Mouse (Mus musculus) CH12.LX (cell line): ENCODE measurements around the gene Igfbp2.
A peak's percentile ranks its signal among the peaks of the same experiment; 100 is the strongest.

ENCODE experiments used
- CTCF ChIP-seq, 2 experiments: IDR thresholded peaks in 1 of 2; conservative IDR thresholded peaks in 1 of 2; 2 replicates each; pipeline ENCODE4 v1.5.1; 2011 to 2012; ENCODE audit warnings: low read depth in 2 of 2, low read length in 2 of 2, improper control_type of control experiment in 1 of 2, inconsistent platforms in 1 of 2, mild to moderate bottlenecking in 1 of 2, moderate library complexity in 1 of 2
- ELF1 ChIP-seq: IDR thresholded peaks from 2 replicates; pipeline ENCODE4 v1.6.1; 2014; ENCODE audit warnings: low read depth, mild to moderate bottlenecking, inconsistent platforms, low read length, improper control_type of control experiment
- JUN ChIP-seq: IDR thresholded peaks from 2 replicates; pipeline ENCODE4 v1.6.1; 2011; ENCODE audit warnings: low read depth, mild to moderate bottlenecking, low read length, improper control_type of control experiment, moderate library complexity; ENCODE audit not compliant: insufficient read depth
- MYC ChIP-seq: IDR thresholded peaks from 2 replicates; pipeline ENCODE4 v1.6.1; 2011; ENCODE audit warnings: low read depth, mild to moderate bottlenecking, improper control_type of control experiment, low read length
- NELFE ChIP-seq: IDR thresholded peaks from 2 replicates; pipeline ENCODE4 v1.6.1; 2011; ENCODE audit warnings: low read depth, low read length, improper control_type of control experiment
- POLR2A ChIP-seq: IDR thresholded peaks from 2 replicates; pipeline ENCODE4 v1.6.1; 2011; ENCODE audit warnings: low read depth, mild to moderate bottlenecking, improper control_type of control experiment, low read length
- TCF12 ChIP-seq: IDR thresholded peaks from 2 replicates; pipeline ENCODE4 v1.6.1; 2014; ENCODE audit warnings: low read depth, mild to moderate bottlenecking, inconsistent platforms, low read length, improper control_type of control experiment
- USF2 ChIP-seq: conservative IDR thresholded peaks from 2 replicates; pipeline ENCODE4 v1.6.1; 2011; ENCODE audit warnings: low read depth, low read length, improper control_type of control experiment
- ZMIZ1 ChIP-seq: IDR thresholded peaks from 2 replicates; pipeline ENCODE4 v1.6.1; 2012; ENCODE audit warnings: low read depth, mild to moderate bottlenecking, inconsistent platforms, low read length, improper control_type of control experiment

- peak; percentile 80 for TF ChIP-seq JUN
- 0 out of 2 replicates have a peak, but pooled peaks have one; percentile 17 for TF ChIP-seq USF2
- TF ChIP-seq ZMIZ1 = no peak
- peak; percentile 67; the same call in 1 of the 2 replicates for TF ChIP-seq MYC
- TF ChIP-seq POLR2A = peak; percentile 59
- TF ChIP-seq CTCF (conservative IDR thresholded peaks at IDR 0.05 in 1 of 2, IDR thresholded peaks at IDR 0.05 in 1 of 2; ENCODE audit: low read depth in 2 of 2, low read length in 2 of 2) = no peak
- no peak for TF ChIP-seq NELFE
- TF ChIP-seq ELF1 = peak; percentile 62
- no peak; the same call in 1 of the 2 replicates for TF ChIP-seq TCF12
These were observed 18.6 kb downstream of the Igfbp2 start for GRCm38 (mm10) chr1:72842666-72843459.
